Mouse (Mus musculus) stomach, embryonic 16.5 days (tissue): ENCODE measurements around the gene Rab26. TPM values are rescaled to one million over a fixed set of nuclear protein-coding genes. Genes with fewer than 3 reads are reported as not detected.

Experiments
- ATAC-seq: fragments of 200-750 bp; cut with Nextera tagmentation; 2 replicates; pipeline ENCODE4 v1.8.0; 2017; ENCODE audit warnings: moderate number of reproducible peaks, moderate TSS enrichment; ENCODE audit not compliant: insufficient read depth, low FRiP score
- H3K27ac ChIP-seq: fragments of 300-500 bp; sonication (generic); 2 replicates; pipeline ENCODE4 v1.5.1; 2014; ENCODE audit warnings: low read length
- H3K27me3 ChIP-seq: fragments of 300-500 bp; sonication (generic); 2 replicates; pipeline ENCODE4 v1.6.1; 2014; ENCODE audit warnings: low read length, control low read depth, mixed read lengths; ENCODE audit not compliant: control insufficient read depth, insufficient read depth
- H3K36me3 ChIP-seq: fragments of 300-500 bp; sonication (generic); 2 replicates; pipeline ENCODE4 v1.6.1; 2014; ENCODE audit warnings: low read length; ENCODE audit not compliant: control insufficient read depth, insufficient read depth
- H3K4me1 ChIP-seq: fragments of 300-500 bp; sonication (generic); 2 replicates; pipeline ENCODE4 v1.6.1; 2014; ENCODE audit warnings: low read length, control low read depth, mixed read lengths; ENCODE audit not compliant: control insufficient read depth, insufficient read depth
- H3K4me2 ChIP-seq: fragments of 300-500 bp; sonication (generic); 2 replicates; pipeline ENCODE4 v1.6.1; 2014; ENCODE audit warnings: low read depth, low read length, mixed read lengths
- H3K4me3 ChIP-seq: fragments of 300-500 bp; sonication (generic); replicated peaks from 2 replicates; pipeline ENCODE4 v1.5.1; 2014; ENCODE audit warnings: mild to moderate bottlenecking, low read length
- H3K9ac ChIP-seq: fragments of 300-500 bp; sonication (generic); 2 replicates; pipeline ENCODE4 v1.6.1; 2014; ENCODE audit warnings: low read length
- H3K9me3 ChIP-seq: fragments of 300-500 bp; sonication (generic); replicated peaks from 2 replicates; pipeline ENCODE4 v1.6.1; 2016; ENCODE audit warnings: low read length, control low read depth; ENCODE audit not compliant: control insufficient read depth
- WGBS: fragments of 180-500 bp; shearing (Covaris S2); extraction: QIAGEN DNeasy Blood & Tissue Kit; methylation state at CpG from one replicate; pipeline ENCODE4 v1.1.7; 2014; 5-methylcytosine and 5-hydroxymethylcytosine counted together
- polyA plus RNA-seq: library from polyadenylated mRNA; unstranded; fragments of >200 nt; fragmentation: Nextera tagmentation; extraction: Ambion mirVana; gene quantifications from 2 replicates; pipeline ENCODE4 v1.2.1, GENCODE M21; 2015

Gene Rab26
- polyA plus RNA-seq, 1 experiment from 2014 or later, result 9.4 TPM

DNA sequence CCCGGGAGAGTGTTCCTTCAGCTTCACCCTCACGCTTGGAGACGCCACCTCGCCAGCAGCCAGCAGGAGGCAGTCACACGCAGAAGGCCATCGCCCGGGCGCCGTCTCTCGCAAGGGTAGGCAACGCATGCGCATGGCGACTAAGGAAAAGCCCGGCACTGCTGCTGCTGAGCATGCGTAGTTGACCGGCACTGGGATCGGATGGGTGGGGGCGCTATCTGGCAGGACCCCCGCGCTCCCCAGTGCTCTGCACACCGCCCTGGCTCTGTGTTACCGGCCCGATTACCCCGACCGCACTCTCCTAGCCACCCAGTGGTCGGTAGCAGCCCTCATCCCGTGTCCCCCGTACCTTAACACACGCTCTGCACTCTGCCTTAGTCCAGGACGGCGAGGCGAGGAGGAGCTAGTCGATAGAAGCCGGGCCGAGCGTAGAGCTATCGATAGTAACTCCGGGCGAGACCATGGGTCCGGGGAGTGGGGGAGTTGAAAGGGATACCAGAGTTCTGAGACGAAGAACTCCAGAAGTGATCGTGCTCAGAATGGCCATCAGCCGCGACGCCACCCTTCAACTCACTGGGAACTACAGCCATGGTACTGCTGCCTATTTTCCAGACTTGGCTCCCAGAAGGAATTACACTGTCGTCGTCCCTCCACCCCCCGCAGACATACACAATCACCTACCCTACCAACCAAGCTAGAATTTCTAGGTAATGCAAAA is 55.2 kb downstream of the Rab26 start, which contains the start of gene Mlst8:
TSS of gene Mlst8 (minus strand) at position 416 of the 718 bp plus-strand sequence.
- no peaks in the 10 kb centered on the region for H3K9me3 ChIP-seq
- peak; percentile 93 for ATAC-seq
- H3K4me2 ChIP-seq, result peak within 1 kb of the TSS; percentile 58
- peaks cover 13% of the 10 kb centered on the region for H3K4me1 ChIP-seq
- peak within 1 kb of the TSS; percentile 95 for H3K9ac ChIP-seq
- H3K27me3 ChIP-seq, result no peaks in the 10 kb centered on the region
- peak within 1 kb of the TSS; percentile 86 for H3K4me3 ChIP-seq
- H3K27ac ChIP-seq, result peak within 1 kb of the TSS; percentile 96
- H3K36me3 ChIP-seq, result peaks cover 15% of the 10 kb centered on the region; the same call in 1 of the 2 replicates
- WGBS, result under 1% methylated on average over 48 of the region's 48 CpGs

DNA sequence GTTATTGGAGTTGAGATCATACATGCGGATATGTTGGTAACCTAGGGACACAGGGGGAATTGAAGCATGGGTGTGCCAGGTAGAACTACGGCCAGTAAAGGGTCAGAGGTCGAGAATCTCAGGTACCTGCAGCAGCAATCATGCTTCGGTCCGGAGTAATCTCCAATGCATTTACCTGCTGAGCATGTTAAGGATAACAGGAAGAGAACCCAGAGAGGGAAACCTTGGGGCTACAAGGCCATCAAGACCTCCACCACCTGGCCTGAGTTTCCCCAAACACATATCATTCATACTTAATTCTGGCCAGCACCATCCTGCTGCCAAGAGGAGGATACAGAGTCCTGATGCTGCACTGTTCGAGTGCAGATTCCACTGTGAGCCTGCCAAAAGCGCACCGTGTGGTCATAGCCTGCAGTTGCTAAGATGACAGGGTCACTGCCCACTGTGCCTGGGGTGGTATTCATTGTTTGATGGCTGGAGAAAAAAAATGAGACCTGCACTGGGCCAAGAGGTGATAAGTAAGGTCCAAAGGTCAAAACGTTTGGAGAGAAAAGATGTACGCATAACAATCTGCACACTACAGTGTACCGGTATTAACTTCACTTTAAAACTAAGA is 55.9 kb downstream of the Rab26 start:
- ATAC-seq, result no peak
- peak overlapping the region; percentile 95 for H3K9ac ChIP-seq
- peaks cover 16% of the 10 kb centered on the region for H3K4me1 ChIP-seq
- H3K4me2 ChIP-seq, result peak overlapping the region; percentile 58
- peak overlapping the region; percentile 86 for H3K4me3 ChIP-seq
- 38% methylated on average over 11 of the region's 11 CpGs for WGBS
- no peaks in the 10 kb centered on the region for H3K27me3 ChIP-seq
- peaks cover 15% of the 10 kb centered on the region; the same call in 1 of the 2 replicates for H3K36me3 ChIP-seq
- no peaks in the 10 kb centered on the region for H3K9me3 ChIP-seq
- H3K27ac ChIP-seq, result peak overlapping the region; percentile 96; the same call in 1 of the 2 replicates

Other genes starting within 250 kb of the Rab26 start
- not detected in 2 replicates for gene Abca17, start 183.1 kb downstream of the Rab26 start, polyA plus RNA-seq
- 12.2 and 14.0 TPM in 2 replicates for gene Abca3, start 182.3 kb downstream of the Rab26 start, polyA plus RNA-seq
- 216 and 217 TPM in 2 replicates for gene Rnps1, start 119.6 kb downstream of the Rab26 start, polyA plus RNA-seq
- 153 and 166 TPM in 2 replicates for gene Eci1, start 107.6 kb downstream of the Rab26 start, polyA plus RNA-seq
- gene Dnase1l2, start 91.1 kb downstream of the Rab26 start, polyA plus RNA-seq, result 9.2 and 19.9 TPM in 2 replicates
- 29.4 and 35.0 TPM in 2 replicates for gene E4f1, start 63.9 kb downstream of the Rab26 start, polyA plus RNA-seq
- 49.6 and 54.5 TPM in 2 replicates for gene Pgp, start 63.8 kb downstream of the Rab26 start, polyA plus RNA-seq
- gene Bricd5, start 60.3 kb downstream of the Rab26 start, polyA plus RNA-seq, result 0.36 and 0.46 TPM in 2 replicates
- 29.0 and 33.6 TPM in 2 replicates for gene Mlst8, start 55.1 kb downstream of the Rab26 start, polyA plus RNA-seq
- 1.5 and 2.3 TPM in 2 replicates for gene Caskin1, start 45.6 kb downstream of the Rab26 start, polyA plus RNA-seq
- 80.6 and 104 TPM in 2 replicates for gene Traf7, start 6.3 kb downstream of the Rab26 start, polyA plus RNA-seq
- 21.7 and 22.2 TPM in 2 replicates for gene Pkd1, start 15.6 kb upstream of the Rab26 start, polyA plus RNA-seq
- 53.1 and 57.2 TPM in 2 replicates for gene Tsc2, start 98.4 kb upstream of the Rab26 start, polyA plus RNA-seq
- 18.0 and 19.1 TPM in 2 replicates for gene Nthl1, start 98.5 kb upstream of the Rab26 start, polyA plus RNA-seq
- 38.0 and 39.0 TPM in 2 replicates for gene Slc9a3r2, start 116.1 kb upstream of the Rab26 start, polyA plus RNA-seq
- 0.37 and 0.39 TPM in 2 replicates for gene Npw, start 124.2 kb upstream of the Rab26 start, polyA plus RNA-seq
- gene Zfp598, start 135.5 kb upstream of the Rab26 start, polyA plus RNA-seq, result 13.6 and 13.7 TPM in 2 replicates
- gene Syngr3, start 155.7 kb upstream of the Rab26 start, polyA plus RNA-seq, result 6.1 and 6.2 TPM in 2 replicates
- gene Gfer, start 161.9 kb upstream of the Rab26 start, polyA plus RNA-seq, result 34.5 and 35.2 TPM in 2 replicates
- gene Noxo1, start 162.0 kb upstream of the Rab26 start, polyA plus RNA-seq, result 3.8 and 5.8 TPM in 2 replicates
- 63.6 and 70.4 TPM in 2 replicates for gene Tbl3, start 173.4 kb upstream of the Rab26 start, polyA plus RNA-seq
- gene Rnf151, start 183.9 kb upstream of the Rab26 start, polyA plus RNA-seq, result 0.14 TPM in 1 of 2 replicates, not detected in the other
- 1,212 and 1,230 TPM in 2 replicates for gene Rps2, start 183.9 kb upstream of the Rab26 start, polyA plus RNA-seq
- gene Ndufb10, start 190.3 kb upstream of the Rab26 start, polyA plus RNA-seq, result 225 and 246 TPM in 2 replicates
- gene Rpl3l, start 193.6 kb upstream of the Rab26 start, polyA plus RNA-seq, result 0.25 and 0.57 TPM in 2 replicates
- gene Msrb1, start 202.4 kb upstream of the Rab26 start, polyA plus RNA-seq, result 40.3 and 45.5 TPM in 2 replicates
- gene Hs3st6, start 218.8 kb upstream of the Rab26 start, polyA plus RNA-seq, result 0.81 and 1.0 TPM in 2 replicates